21 mouse cellular contexts compared by ENCODE assay signal in the genomic region with DNA sequence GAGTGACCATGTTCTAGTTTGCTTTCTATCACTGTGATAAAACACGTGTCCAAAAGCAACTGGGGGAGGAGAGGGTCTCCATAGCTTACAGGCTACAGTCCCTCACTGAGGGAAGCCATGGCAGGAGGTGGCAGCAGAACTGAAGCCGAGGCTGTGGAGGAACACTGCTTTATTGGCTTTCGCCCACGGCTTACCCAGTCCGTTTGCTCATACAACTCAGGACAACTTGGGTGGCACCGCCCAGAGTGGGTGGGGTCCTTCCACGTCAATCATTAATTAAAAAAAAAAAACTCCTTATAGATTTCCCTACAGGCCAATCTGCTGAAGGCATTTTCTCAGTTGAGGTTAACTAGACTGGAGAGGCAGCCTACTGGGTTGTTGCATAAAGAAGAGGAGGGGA.
DNase-seq lines count a peak whose midpoint lies in the region; ATAC-seq and TF ChIP-seq lines count a peak whose summit lies in the region.
"Had no signal": no experiment of that assay in that cellular context is flagged by ENCODE, and none has a peak within 500 bp of the region (broad histone marks: within the 10 kb centered on the region; RNA-seq: fewer than 3 reads in every experiment).

No protein-coding gene starts in this region.

- no peak overlapping the region for H3K4me2 ChIP-seq in liver, postnatal 0 days (ENCODE audit: low read depth, low read length)
- no peak overlapping the region for H3K4me2 ChIP-seq in liver, embryonic 11.5 days
- no peak overlapping the region for H3K4me2 ChIP-seq in stomach, postnatal 0 days (replicated peaks; ENCODE audit: low read depth)

- H3K9me3 ChIP-seq in liver, postnatal 0 days (ENCODE audit: low read length) = no peaks in the 10 kb centered on the region
- H3K9me3 ChIP-seq in liver, embryonic 11.5 days (ENCODE audit: control insufficient read depth, low read length) = no peaks in the 10 kb centered on the region
- no peaks in the 10 kb centered on the region for H3K9me3 ChIP-seq in stomach, postnatal 0 days (ENCODE audit: control insufficient read depth, low read length)

- no peaks in the 10 kb centered on the region for H3K27me3 ChIP-seq in liver, postnatal 0 days (ENCODE audit: insufficient read depth, low read length)
- no peaks in the 10 kb centered on the region for H3K27me3 ChIP-seq in liver, embryonic 11.5 days (replicated peaks; ENCODE audit: control insufficient read depth, insufficient read depth, low read length)
- no peaks in the 10 kb centered on the region for H3K27me3 ChIP-seq in stomach, postnatal 0 days (ENCODE audit: control insufficient read depth, insufficient read depth, low read length)

- no peak for TF ChIP-seq CTCF in liver, postnatal 0 days (IDR thresholded peaks at IDR 0.05; ENCODE audit: low read depth)
- no peak for TF ChIP-seq CTCF in stomach, postnatal 0 days (IDR thresholded peaks at IDR 0.05; ENCODE audit: low read depth)

- peak; percentile 10 to 25 for DNase-seq in kidney, postnatal 4 days
- no peak for DNase-seq in kidney, postnatal 14 days
- DNase-seq in liver, postnatal 0 days = peak; percentile 18
- DNase-seq in liver, embryonic 11.5 days (ENCODE audit: low spot score) = no peak
- DNase-seq in retina, postnatal 1 day = peak; percentile 64
- no peak for DNase-seq in retina, embryonic 14.5 days (ENCODE audit: low spot score)
- DNase-seq in stomach, postnatal 0 days (ENCODE audit: low spot score) = peak; percentile 45
- no peak for DNase-seq in cerebellum, postnatal 14 days
- DNase-seq: adrenal gland, adult 2 months; adrenal gland, adult 8-10 months; adrenal gland, postnatal 10 days; adrenal gland, postnatal 14 days; adrenal gland, postnatal 25 days; adrenal gland, postnatal 36 days; B cell, adult 2 months; cerebellum, adult 11 months; cerebellum, adult 11-12 months had no signal

- 66% methylated on average over 7 of the region's 7 CpGs for WGBS in liver, postnatal 0 days (ENCODE audit: insufficient replicate concordance)
- 74% methylated on average over 7 of the region's 7 CpGs for WGBS in liver, embryonic 11.5 days
- 48% methylated on average over 7 of the region's 7 CpGs for WGBS in stomach, postnatal 0 days

- ATAC-seq in liver, postnatal 0 days = peak; percentile 56; the same call in 1 of the 2 replicates
- ATAC-seq in liver, embryonic 11.5 days (replicated peaks; ENCODE audit: low FRiP score) = no peak
- peak; percentile 56; the same call in 1 of the 2 replicates for ATAC-seq in stomach, postnatal 0 days (ENCODE audit: low FRiP score, low TSS enrichment)
- ATAC-seq: activated CD4-positive, CD25-positive, alpha-beta regulatory T cell, adult 4 months; CD4-positive, CD25-positive, alpha-beta regulatory T cell, adult 4 months; Patski had no signal

- no peaks in the 10 kb centered on the region for H3K4me1 ChIP-seq in liver, postnatal 0 days (ENCODE audit: insufficient read depth)
- H3K4me1 ChIP-seq in liver, embryonic 11.5 days (replicated peaks; ENCODE audit: control insufficient read depth, insufficient read depth, low read length) = 0 out of 2 replicates have a peak, but pooled peaks cover 7% of the 10 kb centered on the region
- no peaks in the 10 kb centered on the region for H3K4me1 ChIP-seq in stomach, postnatal 0 days (replicated peaks; ENCODE audit: control insufficient read depth, insufficient read depth)

- no peaks in the 10 kb centered on the region for H3K36me3 ChIP-seq in liver, postnatal 0 days (replicated peaks; ENCODE audit: insufficient read depth, low read length)
- no peaks in the 10 kb centered on the region for H3K36me3 ChIP-seq in liver, embryonic 11.5 days (ENCODE audit: control insufficient read depth, insufficient read depth, low read length)
- no peaks in the 10 kb centered on the region for H3K36me3 ChIP-seq in stomach, postnatal 0 days (ENCODE audit: control insufficient read depth, insufficient read depth, low read length)
- H3K36me3 ChIP-seq: G1E had no signal

- no peak for TF ChIP-seq EP300 in liver, postnatal 0 days (IDR thresholded peaks at IDR 0.05; ENCODE audit: low read depth)
- no peak for TF ChIP-seq EP300 in stomach, postnatal 0 days (optimal IDR thresholded peaks at IDR 0.05)

- no peak overlapping the region for H3K4me3 ChIP-seq in liver, postnatal 0 days (ENCODE audit: low read depth, low read length)
- no peak overlapping the region for H3K4me3 ChIP-seq in liver, embryonic 11.5 days (ENCODE audit: low read depth, low read length)
- no peak overlapping the region for H3K4me3 ChIP-seq in stomach, postnatal 0 days (ENCODE audit: low read depth, low read length)

- no peak overlapping the region for H3K27ac ChIP-seq in liver, postnatal 0 days (ENCODE audit: low read depth)
- no peak overlapping the region for H3K27ac ChIP-seq in liver, embryonic 11.5 days (ENCODE audit: low read depth, low read length)
- no peak overlapping the region for H3K27ac ChIP-seq in stomach, postnatal 0 days (replicated peaks)

- H3K9ac ChIP-seq in liver, postnatal 0 days (replicated peaks) = no peak overlapping the region
- no peak overlapping the region for H3K9ac ChIP-seq in liver, embryonic 11.5 days (ENCODE audit: low read depth, low read length)
- H3K9ac ChIP-seq in stomach, postnatal 0 days (ENCODE audit: low read length) = no peak overlapping the region

Comparison
In these comparisons a context has a peak if more than half of its experiments do, and no peak if none do; other contexts are left out.
1. DNase-seq: peak in kidney, postnatal 4 days (2 of 2), liver, postnatal 0 days (single experiment), retina, postnatal 1 day (single experiment) and stomach, postnatal 0 days (single experiment); none in kidney, postnatal 14 days (single experiment), liver, embryonic 11.5 days (single experiment), retina, embryonic 14.5 days (single experiment) and cerebellum, postnatal 14 days (0 of 2).